Mouse (Mus musculus) MEL (cell line): Measurements from ENCODE around the gene Tmem199. TPM values are rescaled to one million over a fixed set of nuclear protein-coding genes. Genes with fewer than 3 reads are reported as not detected.
A peak's percentile ranks its signal among the peaks of the same experiment; 100 is the strongest.

Source experiments
- DNase-seq: peaks from one replicate; pipeline ENCODE4 v3.0.0; 2011; ENCODE audit warnings: low read depth, low spot score
- H3K27ac ChIP-seq: 2 replicates; pipeline ENCODE4 v1.5.1; 2012; ENCODE audit warnings: low read depth, mild to moderate bottlenecking, control low read depth, low read length, moderate library complexity; ENCODE audit not compliant: control insufficient read depth
- H3K27me3 ChIP-seq, 2 experiments: fragments of 150-350 bp in 1 of 2; sonication (generic) in 1 of 2; 2 replicates each; pipeline ENCODE4 v1.6.1; 2012; ENCODE audit warnings: low read length in 2 of 2, mild to moderate bottlenecking in 2 of 2, improper control_type of control experiment in 1 of 2, moderate library complexity in 1 of 2; ENCODE audit not compliant: insufficient read depth in 2 of 2, control insufficient read depth in 1 of 2
- H3K36me3 ChIP-seq, 2 experiments: 2 replicates each; pipeline ENCODE4 v1.6.1; 2012 to 2014; ENCODE audit warnings: low read length in 2 of 2, improper control_type of control experiment in 1 of 2, inconsistent platforms in 1 of 2, mild to moderate bottlenecking in 1 of 2; ENCODE audit not compliant: insufficient read depth in 2 of 2, control insufficient read depth in 1 of 2
- H3K4me1 ChIP-seq, 2 experiments: fragments of 150-350 bp in 1 of 2; sonication (generic) in 1 of 2; 2 replicates each; pipeline ENCODE4 v1.6.1; 2012; ENCODE audit warnings: low read length in 2 of 2, improper control_type of control experiment in 1 of 2, mild to moderate bottlenecking in 1 of 2; ENCODE audit not compliant: insufficient read depth in 2 of 2, control insufficient read depth in 1 of 2
- H3K4me3 ChIP-seq, 2 experiments: fragments of 150-350 bp in 1 of 2; sonication (generic) in 1 of 2; 2 replicates each; pipeline ENCODE4 v1.5.1; 2012; ENCODE audit warnings: low read depth in 2 of 2, low read length in 2 of 2, mild to moderate bottlenecking in 2 of 2, moderate library complexity in 2 of 2, control low read depth in 1 of 2, improper control_type of control experiment in 1 of 2; ENCODE audit not compliant: control insufficient read depth in 1 of 2, insufficient read depth in 1 of 2
- H3K79me2 ChIP-seq: 2 replicates; pipeline ENCODE4 v1.6.1; 2012; ENCODE audit warnings: mild to moderate bottlenecking, low read length, moderate library complexity; ENCODE audit not compliant: control insufficient read depth, poor library complexity, insufficient read depth
- H3K9ac ChIP-seq: 2 replicates; pipeline ENCODE4 v1.6.1; 2012; ENCODE audit warnings: low read depth, mild to moderate bottlenecking, control low read depth, low read length, moderate library complexity; ENCODE audit not compliant: control insufficient read depth, poor library complexity, severe bottlenecking
- H3K9me3 ChIP-seq: fragments of 150-350 bp; sonication (generic); replicated peaks from 2 replicates; pipeline ENCODE4 v1.6.1; 2012; ENCODE audit warnings: mild to moderate bottlenecking, low read length, improper control_type of control experiment, moderate library complexity; ENCODE audit not compliant: insufficient read depth
- BHLHE40 ChIP-seq: IDR thresholded peaks from 2 replicates; pipeline ENCODE4 v1.6.1; 2012; ENCODE audit warnings: low read depth, mild to moderate bottlenecking, inconsistent platforms, low read length, improper control_type of control experiment, borderline replicate concordance
- CHD1 ChIP-seq: IDR thresholded peaks from 2 replicates; pipeline ENCODE4 v1.6.1; 2012; ENCODE audit warnings: low read depth, mild to moderate bottlenecking, inconsistent platforms, low read length, improper control_type of control experiment
- CHD2 ChIP-seq: IDR thresholded peaks from 2 replicates; pipeline ENCODE4 v1.6.1; 2011; ENCODE audit warnings: low read length, improper control_type of control experiment
- CTCF ChIP-seq, 3 experiments: IDR thresholded peaks in 2 of 3; conservative IDR thresholded peaks in 1 of 3; 2 replicates each; pipeline ENCODE4 v1.5.1; 2011 to 2012; ENCODE audit warnings: low read length in 3 of 3, low read depth in 2 of 3, mild to moderate bottlenecking in 2 of 3, improper control_type of control experiment in 1 of 3, inconsistent platforms in 1 of 3, mixed read lengths in 1 of 3, moderate library complexity in 1 of 3; ENCODE audit not compliant: control insufficient read depth in 1 of 3, insufficient read depth in 1 of 3, poor library complexity in 1 of 3, severe bottlenecking in 1 of 3
- E2F4 ChIP-seq: IDR thresholded peaks from 2 replicates; pipeline ENCODE4 v1.6.1; 2011; ENCODE audit warnings: low read depth, low read length, improper control_type of control experiment, borderline replicate concordance
- ELF1 ChIP-seq: IDR thresholded peaks from 2 replicates; pipeline ENCODE4 v1.6.1; 2014; ENCODE audit warnings: low read depth, mild to moderate bottlenecking, inconsistent platforms, low read length, improper control_type of control experiment, moderate library complexity
- EP300 ChIP-seq, 2 experiments: IDR thresholded peaks; 2 replicates each; pipeline ENCODE4 v1.6.1; 2011; ENCODE audit warnings: improper control_type of control experiment in 2 of 2, low read length in 2 of 2, low read depth in 1 of 2, mild to moderate bottlenecking in 1 of 2
- ETS1 ChIP-seq: IDR thresholded peaks from 2 replicates; pipeline ENCODE4 v1.6.1; 2012; ENCODE audit warnings: low read depth, mild to moderate bottlenecking, inconsistent platforms, low read length, improper control_type of control experiment, moderate library complexity
- GABPA ChIP-seq: IDR thresholded peaks from 2 replicates; pipeline ENCODE4 v1.6.1; 2012; ENCODE audit warnings: low read depth, mild to moderate bottlenecking, inconsistent platforms, low read length, improper control_type of control experiment, moderate library complexity
- GATA1 ChIP-seq: IDR thresholded peaks from 2 replicates; pipeline ENCODE4 v1.6.1; 2011; ENCODE audit warnings: low read depth, low read length, improper control_type of control experiment
- HCFC1 ChIP-seq: IDR thresholded peaks from 2 replicates; pipeline ENCODE4 v1.6.1; 2012; ENCODE audit warnings: low read depth, mild to moderate bottlenecking, inconsistent platforms, low read length, improper control_type of control experiment, moderate library complexity
- JUND ChIP-seq: IDR thresholded peaks from 2 replicates; pipeline ENCODE4 v1.6.1; 2011; ENCODE audit warnings: low read depth, mild to moderate bottlenecking, improper control_type of control experiment, low read length
- MAFK ChIP-seq: IDR thresholded peaks from 2 replicates; pipeline ENCODE4 v1.6.1; 2011; ENCODE audit warnings: low read depth, mild to moderate bottlenecking, low read length, improper control_type of control experiment, borderline replicate concordance
- MAX ChIP-seq: IDR thresholded peaks from 2 replicates; pipeline ENCODE4 v1.6.1; 2011; ENCODE audit warnings: low read length, improper control_type of control experiment
- MAZ ChIP-seq: IDR thresholded peaks from 2 replicates; pipeline ENCODE4 v1.6.1; 2012; ENCODE audit warnings: low read depth, mild to moderate bottlenecking, inconsistent platforms, low read length, improper control_type of control experiment
- MXI1 ChIP-seq: IDR thresholded peaks from 2 replicates; pipeline ENCODE4 v1.6.1; 2011; ENCODE audit warnings: mild to moderate bottlenecking, low read depth, low read length, improper control_type of control experiment
- MYB ChIP-seq: IDR thresholded peaks from 2 replicates; pipeline ENCODE4 v1.6.1; 2011; ENCODE audit warnings: mild to moderate bottlenecking, low read depth, low read length, improper control_type of control experiment
- MYC ChIP-seq: IDR thresholded peaks from 2 replicates; pipeline ENCODE4 v1.6.1; 2011; ENCODE audit warnings: low read depth, mild to moderate bottlenecking, low read length, improper control_type of control experiment, moderate library complexity
- NELFE ChIP-seq: IDR thresholded peaks from 2 replicates; pipeline ENCODE4 v1.6.1; 2011; ENCODE audit warnings: low read depth, low read length, improper control_type of control experiment
- NRF1 ChIP-seq: IDR thresholded peaks from 2 replicates; pipeline ENCODE4 v1.6.1; 2014; ENCODE audit warnings: low read depth, mild to moderate bottlenecking, inconsistent platforms, low read length, improper control_type of control experiment, moderate library complexity; ENCODE audit not compliant: poor library complexity, insufficient read depth, severe bottlenecking
- POLR2AphosphoS2 ChIP-seq: IDR thresholded peaks from 2 replicates; pipeline ENCODE4 v1.6.1; 2011; ENCODE audit warnings: low read length, improper control_type of control experiment
- POLR2AphosphoS5 ChIP-seq: IDR thresholded peaks from 2 replicates; pipeline ENCODE4 v1.6.1; 2012; ENCODE audit warnings: low read depth, borderline replicate concordance, mild to moderate bottlenecking, inconsistent platforms, low read length, moderate library complexity, mixed read lengths
- RAD21 ChIP-seq: IDR thresholded peaks from 2 replicates; pipeline ENCODE4 v1.6.1; 2011; ENCODE audit warnings: mild to moderate bottlenecking, low read depth, low read length, improper control_type of control experiment
- RCOR1 ChIP-seq: IDR thresholded peaks from 2 replicates; pipeline ENCODE4 v1.6.1; 2012; ENCODE audit warnings: low read depth, mild to moderate bottlenecking, inconsistent platforms, low read length, improper control_type of control experiment
- SIN3A ChIP-seq: IDR thresholded peaks from 2 replicates; pipeline ENCODE4 v1.6.1; 2012; ENCODE audit warnings: low read length, improper control_type of control experiment, inconsistent platforms
- TAL1 ChIP-seq: IDR thresholded peaks from 2 replicates; pipeline ENCODE4 v1.6.1; 2012; ENCODE audit warnings: mild to moderate bottlenecking, inconsistent platforms, low read length, moderate library complexity, mixed read lengths
- TCF12 ChIP-seq: IDR thresholded peaks from 2 replicates; pipeline ENCODE4 v1.6.1; 2014; ENCODE audit warnings: low read depth, mild to moderate bottlenecking, inconsistent platforms, low read length, improper control_type of control experiment, moderate library complexity
- UBTF ChIP-seq: IDR thresholded peaks from 2 replicates; pipeline ENCODE4 v1.6.1; 2012; ENCODE audit warnings: low read depth, mild to moderate bottlenecking, inconsistent platforms, low read length, improper control_type of control experiment, moderate library complexity, borderline replicate concordance; ENCODE audit not compliant: insufficient read depth
- USF2 ChIP-seq, 2 experiments: IDR thresholded peaks; 2 replicates each; pipeline ENCODE4 v1.6.1; 2011 to 2012; ENCODE audit warnings: improper control_type of control experiment in 2 of 2, low read length in 2 of 2, borderline replicate concordance in 1 of 2, inconsistent platforms in 1 of 2, low read depth in 1 of 2, mild to moderate bottlenecking in 1 of 2; ENCODE audit not compliant: insufficient read depth in 1 of 2
- ZC3H11A ChIP-seq: IDR thresholded peaks from 2 replicates; pipeline ENCODE4 v1.6.1; 2012; ENCODE audit warnings: low read depth, mild to moderate bottlenecking, inconsistent platforms, low read length, improper control_type of control experiment
- ZKSCAN1 ChIP-seq: IDR thresholded peaks from 2 replicates; pipeline ENCODE4 v1.6.1; 2012; ENCODE audit warnings: low read depth, mild to moderate bottlenecking, inconsistent platforms, low read length, improper control_type of control experiment, moderate library complexity
- ZMIZ1 ChIP-seq: IDR thresholded peaks from 2 replicates; pipeline ENCODE4 v1.6.1; 2012; ENCODE audit warnings: low read depth, mild to moderate bottlenecking, inconsistent platforms, low read length, improper control_type of control experiment, moderate library complexity
- ZNF384 ChIP-seq: IDR thresholded peaks from 2 replicates; pipeline ENCODE4 v1.6.1; 2012; ENCODE audit warnings: low read depth, mild to moderate bottlenecking, inconsistent platforms, low read length, improper control_type of control experiment
- polyA plus RNA-seq, 2 experiments: library from polyadenylated mRNA; stranded (reverse) in 1 of 2; unstranded in 1 of 2; fragments of >175 nt in 1 of 2; fragments of >200 nt in 1 of 2; gene quantifications; 2 replicates each; pipeline versions ENCODE4 v1.2.1 to v1.2.4; 2012; ENCODE audit warnings: low replicate concordance in 2 of 2, low read depth in 1 of 2; ENCODE audit not compliant: insufficient read length in 2 of 2, insufficient read depth in 1 of 2, missing spikeins in 1 of 2
- total RNA-seq: library from RNA; depleted of rRNA; stranded (reverse); fragments of 300-350 nt; gene quantifications from 2 replicates; pipeline ENCODE4 v1.2.3, GENCODE M21; 2012; rRNA removed

Gene Tmem199
- total RNA-seq (51.9 and 57.1 TPM in 2 replicates), polyA plus RNA-seq (10 to 100 TPM in 1 of 2 experiments, not detected in 1; 36.5 TPM)

DNA sequence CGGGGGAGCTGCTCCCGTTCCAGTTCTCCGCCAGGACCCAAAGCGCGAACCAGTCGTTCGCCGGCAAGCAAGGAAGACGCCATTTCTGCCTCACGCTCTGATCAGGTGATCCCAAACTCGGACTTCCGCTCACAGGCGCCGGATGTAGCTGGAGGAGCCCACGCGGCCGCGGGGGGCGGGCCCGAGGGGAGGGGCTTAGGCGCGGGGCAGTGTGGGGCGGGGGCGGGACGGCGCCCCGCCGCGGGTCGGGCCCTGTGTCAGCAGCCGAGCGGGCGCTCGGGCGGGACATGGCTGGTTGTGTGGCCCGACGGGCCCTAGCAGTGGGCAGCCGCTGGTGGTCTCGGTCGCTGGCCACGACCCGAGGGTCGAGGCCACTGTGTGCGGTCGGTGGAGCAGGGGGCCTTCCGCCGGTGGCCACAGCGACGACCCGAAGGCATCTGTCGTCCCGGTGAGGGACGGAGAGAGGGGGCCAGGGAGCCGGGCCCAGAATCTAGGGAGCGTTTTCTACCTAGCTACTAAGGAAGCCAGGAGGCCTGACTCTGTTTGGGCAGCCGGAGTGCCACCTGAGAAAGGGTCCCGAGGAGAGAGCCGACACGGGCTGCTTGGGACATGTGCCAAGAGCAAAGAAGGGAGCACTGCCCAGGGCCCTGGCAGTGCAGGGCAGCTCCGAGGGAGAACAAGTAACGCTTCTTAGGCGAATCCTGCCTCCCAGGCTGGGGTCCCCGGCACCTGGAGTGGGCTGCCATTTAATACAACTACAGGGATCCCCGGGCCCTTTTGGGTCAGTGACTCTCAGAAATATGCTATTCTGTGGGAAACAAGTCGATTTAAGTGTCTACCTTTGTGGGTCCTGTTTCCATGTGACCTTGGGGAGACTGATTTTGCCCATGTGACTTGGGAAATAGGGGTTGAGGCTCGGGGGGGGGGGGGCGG is at the start of gene Tmem199, which contains the start of gene Poldip2:
Tmem199 (minus strand) TSS at position 148 of the 933 bp plus-strand sequence.
Poldip2 (plus strand) TSS at position 169 of the 933 bp plus-strand sequence.
- Histone ChIP-seq H3K4me1 (peaks cover 0 to 12% of the 10 kb centered on the region in 2 experiments; a peak in 3 of 4 replicates), H3K9ac (peak within 1 kb of the TSS; percentile 98), H3K27me3 (no peaks in the 10 kb centered on the region), H3K4me3 (peak within 1 kb of the TSS; percentile 88 to 93), H3K79me2 (peaks cover 25% of the 10 kb centered on the region), H3K9me3 (no peaks in the 10 kb centered on the region), H3K27ac (peak within 1 kb of the TSS; percentile 84), H3K36me3 (peaks cover 18 to 20% of the 10 kb centered on the region in 2 experiments)
- DNase-seq, result peak; percentile 97
- TF ChIP-seq NELFE (peak; percentile 98), USF2 (IDR thresholded peaks at IDR 0.05; ENCODE audit: borderline replicate concordance in 1 of 2, insufficient read depth in 1 of 2, low read depth in 1 of 2, low read length in 2 of 2) (peak in 1 of 2 experiments; percentile 75; a peak in 2 of 4 replicates), POLR2AphosphoS5 (no peak), ELF1 (peak; percentile 84), HCFC1 (peak; percentile 89), EP300 (IDR thresholded peaks at IDR 0.05; ENCODE audit: low read depth in 1 of 2, low read length in 2 of 2) (0 out of 4 replicates have a peak, but pooled peaks of 1 of the 2 experiments have one; percentile 34), NRF1 (0 out of 2 replicates have a peak, but pooled peaks have one; percentile 27), MAZ (peak; percentile 73; the same call in 1 of the 2 replicates), POLR2AphosphoS2 (peak; percentile 90), CTCF (IDR thresholded peaks at IDR 0.05 in 2 of 3, conservative IDR thresholded peaks at IDR 0.05 in 1 of 3; ENCODE audit: control insufficient read depth in 1 of 3, insufficient read depth in 1 of 3, low read depth in 2 of 3, low read length in 3 of 3, poor library complexity in 1 of 3, severe bottlenecking in 1 of 3) (0 out of 6 replicates have a peak, but pooled peaks of 1 of the 3 experiments have one; percentile 0), BHLHE40 (peak; percentile 51; the same call in 1 of the 2 replicates), GABPA (no peak), SIN3A (peak; percentile 96), MYB (no peak), GATA1 (no peak), TAL1 (no peak), RCOR1 (no peak), MYC (peak; percentile 88), ZC3H11A (no peak), ZMIZ1 (peak; percentile 96), MAX (peak; percentile 87), E2F4 (no peak; the same call in 1 of the 2 replicates), CHD2 (no peak), UBTF (no peak; the same call in 1 of the 2 replicates), ETS1 (peak; percentile 58; the same call in 1 of the 2 replicates), MAFK (no peak), MXI1 (peak; percentile 80), ZKSCAN1 (no peak), JUND (no peak), CHD1 (0 out of 2 replicates have a peak, but pooled peaks have one; percentile 46), TCF12 (peak; percentile 74), RAD21 (no peak), ZNF384 (no peak)
